Mouse (Mus musculus): ENCODE results near the gene Lyrm9.

The Lyrm9 gene

GRCm38 (mm10) chr11:78826442-78827013 lies at the start of gene Lyrm9:
Lyrm9 (plus strand) TSS chr11:78826584.
- peak; percentile 63 for DNase-seq (ENCODE audit: low read depth)

GRCm38 (mm10) chr11:78777851-78778680 lies 48.3 kb upstream of the Lyrm9 start:
- no peak for DNase-seq (ENCODE audit: low read depth)

GRCm38 (mm10) chr11:78780002-78780401 lies 46.4 kb upstream of the Lyrm9 start:
- no peak for DNase-seq (ENCODE audit: low read depth)

- DNase-seq (ENCODE audit: low read depth): no peak
Observed at GRCm38 (mm10) chr11:78780571-78780970, 45.8 kb upstream of the Lyrm9 start.

- no peak for DNase-seq (ENCODE audit: low read depth)
Observed at GRCm38 (mm10) chr11:78782326-78782725, 44.1 kb upstream of the Lyrm9 start.

GRCm38 (mm10) chr11:78782791-78783347 lies 43.5 kb upstream of the Lyrm9 start:
- no peak for DNase-seq (ENCODE audit: low read depth)

- DNase-seq (ENCODE audit: low read depth): no peak
Observed at GRCm38 (mm10) chr11:78786013-78786431, 40.4 kb upstream of the Lyrm9 start.

- no peak for DNase-seq (ENCODE audit: low read depth)
Observed at GRCm38 (mm10) chr11:78789370-78790060, 36.9 kb upstream of the Lyrm9 start.

GRCm38 (mm10) chr11:78791582-78791981 lies 34.8 kb upstream of the Lyrm9 start:
- DNase-seq (ENCODE audit: low read depth): peak; percentile 45

- no peak for DNase-seq (ENCODE audit: low read depth)
Observed at GRCm38 (mm10) chr11:78792055-78792454, 34.3 kb upstream of the Lyrm9 start.

GRCm38 (mm10) chr11:78792465-78792864 lies 33.9 kb upstream of the Lyrm9 start:
- DNase-seq (ENCODE audit: low read depth): no peak

- no peak for DNase-seq (ENCODE audit: low read depth)
Observed at GRCm38 (mm10) chr11:78793116-78793515, 33.3 kb upstream of the Lyrm9 start.

GRCm38 (mm10) chr11:78796072-78796729 lies 30.2 kb upstream of the Lyrm9 start:
- DNase-seq (ENCODE audit: low read depth): no peak

GRCm38 (mm10) chr11:78801094-78801493 lies 25.3 kb upstream of the Lyrm9 start:
- DNase-seq (ENCODE audit: low read depth): no peak

GRCm38 (mm10) chr11:78803587-78804316 lies 22.6 kb upstream of the Lyrm9 start:
- no peak for DNase-seq (ENCODE audit: low read depth)

GRCm38 (mm10) chr11:78804551-78804950 lies 21.8 kb upstream of the Lyrm9 start:
- DNase-seq (ENCODE audit: low read depth): no peak

GRCm38 (mm10) chr11:78805198-78805597 lies 21.2 kb upstream of the Lyrm9 start:
- no peak for DNase-seq (ENCODE audit: low read depth)

GRCm38 (mm10) chr11:78805691-78806137 lies 20.7 kb upstream of the Lyrm9 start:
- no peak for DNase-seq (ENCODE audit: low read depth)

- DNase-seq (ENCODE audit: low read depth): no peak
Observed at GRCm38 (mm10) chr11:78807341-78808108, 18.9 kb upstream of the Lyrm9 start.

GRCm38 (mm10) chr11:78809398-78809797 lies 17.0 kb upstream of the Lyrm9 start:
- DNase-seq (ENCODE audit: low read depth): no peak

Measured in fibroblast of lung, adult 2 months (primary cell).